Mouse (Mus musculus) liver, embryonic 14.5 days (tissue): ENCODE results near the gene Prm1.

Experiments
- CTCF ChIP-seq: IDR thresholded peaks from 2 replicates; pipeline ENCODE4 v1.5.1; 2016; ENCODE audit warnings: antibody characterized with exemption, low read depth, control low read depth
- EP300 ChIP-seq: IDR thresholded peaks from 2 replicates; pipeline ENCODE4 v1.6.1; 2016; ENCODE audit warnings: antibody characterized with exemption, low read depth

DNA sequence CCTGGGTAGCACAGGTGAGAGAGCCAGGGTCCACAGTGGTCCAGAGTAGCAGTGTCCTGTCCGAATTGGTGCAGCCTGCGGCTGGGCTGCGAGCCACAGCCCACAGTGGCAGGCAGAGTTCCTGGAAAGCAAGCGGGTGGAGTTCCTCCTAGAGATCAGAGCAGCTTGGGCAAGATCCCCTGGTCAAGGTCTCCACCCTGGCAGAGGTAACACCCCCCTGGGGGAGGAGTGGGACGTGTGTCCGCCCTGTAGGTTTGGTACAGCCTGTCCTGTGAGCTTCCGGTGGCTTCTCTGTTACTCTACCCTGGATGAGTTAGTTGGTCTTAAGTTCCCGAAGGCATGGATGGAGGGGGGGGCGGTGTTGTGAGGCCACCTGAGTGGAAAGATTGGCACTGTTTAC, 36.8 kb downstream of the Prm1 start:
- no peak for TF ChIP-seq CTCF
- TF ChIP-seq EP300, result no peak
